Mouse (Mus musculus): ENCODE results near the gene Ccdc43. TPM values are rescaled to one million over a fixed set of nuclear protein-coding genes. Genes with fewer than 3 reads are reported as not detected.
"Not testable (repeated sequence)": the region's sequence is repeated elsewhere in the genome, so short reads cannot be mapped to it uniquely, and the experiment has no call there.

Ccdc43 gene
- polyA plus RNA-seq, 1 experiment from 2014 or later, result 45.9 TPM

DNA sequence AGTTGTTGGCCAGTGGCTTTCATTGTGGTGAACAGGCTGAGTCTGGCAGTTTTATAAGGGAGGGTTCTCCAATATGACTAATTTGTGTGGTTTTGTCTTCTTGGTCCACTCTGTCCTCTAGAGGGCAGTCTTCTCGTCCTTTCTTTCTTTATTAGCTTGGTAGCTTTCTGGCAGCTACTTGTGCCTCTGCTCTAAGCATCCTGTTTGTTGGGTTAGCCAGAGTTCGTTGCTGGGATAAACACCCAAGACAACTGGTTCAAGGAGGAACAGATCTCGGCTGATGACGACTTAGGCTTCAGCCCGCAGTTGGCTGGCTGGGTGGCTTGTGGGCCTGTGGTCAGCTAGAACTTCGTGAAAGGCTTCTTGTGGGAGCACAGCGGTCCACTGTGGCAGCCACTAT lies 31.0 kb upstream of the Ccdc43 start:
- H3K36me3 ChIP-seq, result no peaks in the 10 kb centered on the region
- no peak overlapping the region for H3K4me3 ChIP-seq
- no peak overlapping the region for H3K9ac ChIP-seq
- H3K27me3 ChIP-seq (replicated peaks), result no peaks in the 10 kb centered on the region
- WGBS, result 41% methylated on average over 7 of the region's 7 CpGs
- H3K4me1 ChIP-seq, result no peaks in the 10 kb centered on the region
- ATAC-seq (ENCODE audit: low FRiP score, low read depth), result no peak
- H3K27ac ChIP-seq, result no peak overlapping the region
- no peaks in the 10 kb centered on the region for H3K9me3 ChIP-seq
- no peak overlapping the region for H3K4me2 ChIP-seq (replicated peaks)

DNA sequence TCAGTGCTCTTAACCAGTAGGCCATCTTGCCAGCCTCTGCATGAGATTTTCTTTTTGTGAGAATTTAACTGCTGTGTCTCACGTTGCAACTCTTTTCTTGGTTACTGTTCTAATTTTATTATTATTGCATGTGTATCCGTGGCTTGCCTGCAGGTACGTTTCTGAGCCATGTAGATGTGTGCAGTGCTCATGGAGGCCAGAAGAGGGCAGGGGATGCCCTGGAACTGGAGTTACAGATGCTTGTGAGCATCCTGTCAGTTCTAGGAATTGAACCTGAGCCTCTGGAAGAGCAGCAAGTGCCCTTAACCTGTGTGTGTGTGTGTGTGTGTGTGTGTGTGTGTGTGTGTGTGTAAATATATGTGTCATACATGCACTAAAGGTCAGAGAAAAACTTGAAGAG lies 28.0 kb upstream of the Ccdc43 start:
- WGBS, result 36% methylated on average over 3 of the region's 3 CpGs
- ATAC-seq (ENCODE audit: low FRiP score, low read depth), result no peak

DNA sequence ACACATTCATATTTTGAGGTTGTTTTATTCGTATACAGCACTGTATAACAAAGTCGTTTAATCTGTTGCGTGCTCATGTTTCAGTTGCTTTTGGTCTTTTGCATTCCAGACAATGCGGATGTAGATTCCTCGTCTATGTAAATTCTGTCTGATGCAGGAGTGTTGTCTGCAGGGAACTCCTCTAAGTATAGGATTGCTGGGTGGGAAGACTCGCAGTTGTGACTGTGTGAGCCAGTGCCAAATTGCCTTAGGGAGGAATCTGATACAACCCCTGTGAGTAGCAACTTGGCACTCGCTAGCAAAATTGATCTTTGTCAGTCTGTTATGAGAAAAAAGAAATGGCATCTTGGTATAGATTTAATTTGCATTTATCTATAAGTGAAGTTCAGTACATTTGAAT lies 18.6 kb upstream of the Ccdc43 start:
- Histone ChIP-seq H3K36me3 (no peaks in the 10 kb centered on the region), H3K27ac (no peak overlapping the region), H3K4me2 (replicated peaks) (no peak overlapping the region), H3K4me1 (no peaks in the 10 kb centered on the region), H3K27me3 (replicated peaks) (0 out of 2 replicates have a peak, but pooled peaks cover 3% of the 10 kb centered on the region), H3K4me3 (no peak overlapping the region), H3K9ac (no peak overlapping the region), H3K9me3 (0 out of 2 replicates have a peak, but pooled peaks cover 4% of the 10 kb centered on the region)
- no peak for ATAC-seq (ENCODE audit: low FRiP score, low read depth)
- 80% methylated on average over 7 of the region's 7 CpGs for WGBS

More for the DNA sequence above, 28.0 kb upstream of the Ccdc43 start:
- no peaks in the 10 kb centered on the region for H3K36me3 ChIP-seq
- H3K4me3 ChIP-seq, result no peak overlapping the region
- no peak overlapping the region for H3K27ac ChIP-seq
- no peak overlapping the region for H3K4me2 ChIP-seq (replicated peaks)
- no peaks in the 10 kb centered on the region for H3K4me1 ChIP-seq
- H3K9ac ChIP-seq, result no peak overlapping the region
- no peaks in the 10 kb centered on the region for H3K9me3 ChIP-seq
- H3K27me3 ChIP-seq (replicated peaks), result no peaks in the 10 kb centered on the region

DNA sequence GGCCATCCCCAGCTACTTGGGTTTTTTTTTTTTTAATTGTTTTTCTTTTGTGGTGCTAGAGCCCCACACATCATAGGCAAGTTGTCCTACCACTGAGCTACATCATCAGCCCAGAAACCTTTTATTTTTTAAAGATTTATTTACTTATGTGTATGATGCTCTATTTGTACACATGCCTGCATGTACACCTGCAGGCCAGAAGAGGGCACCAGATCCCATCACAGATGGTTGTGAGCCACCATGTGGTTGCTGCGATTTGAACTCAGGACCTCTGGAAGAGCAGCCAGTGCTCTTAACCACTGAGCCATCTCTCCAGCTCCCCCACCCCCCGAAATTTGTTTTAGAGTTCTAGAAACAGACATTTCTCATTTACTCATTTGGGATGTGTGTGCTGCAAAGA lies 17.0 kb upstream of the Ccdc43 start:
- H3K9me3 ChIP-seq; H3K9ac ChIP-seq; H3K36me3 ChIP-seq; H3K27ac ChIP-seq; H3K27me3 ChIP-seq (replicated peaks); H3K4me1 ChIP-seq; H3K4me3 ChIP-seq; ATAC-seq (ENCODE audit: low FRiP score, low read depth); H3K4me2 ChIP-seq (replicated peaks): not testable (repeated sequence)
- WGBS, result 84% methylated on average over 2 of the region's 2 CpGs

DNA sequence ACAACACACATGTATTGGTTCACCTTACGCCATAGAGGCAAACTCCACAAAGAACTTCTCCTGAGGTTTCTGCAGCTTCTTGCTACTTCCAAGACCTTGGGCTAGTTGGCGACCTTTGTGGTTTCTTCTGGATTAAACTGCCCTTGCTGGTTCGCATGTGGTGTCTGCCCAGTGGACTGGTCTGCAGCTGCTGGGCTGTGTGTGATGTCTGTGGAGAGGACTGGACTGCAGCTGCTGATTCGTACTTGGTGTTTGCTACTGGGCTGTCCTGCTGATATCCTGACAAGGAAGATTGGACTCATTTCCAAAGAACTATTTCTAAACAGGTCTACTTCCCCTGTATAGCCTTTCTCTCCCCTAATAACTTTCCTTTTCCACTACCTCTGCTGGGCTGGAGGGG lies 14.8 kb upstream of the Ccdc43 start:
- H3K4me3 ChIP-seq, result no peak overlapping the region
- H3K9me3 ChIP-seq, result 0 out of 2 replicates have a peak, but pooled peaks cover 4% of the 10 kb centered on the region
- H3K27ac ChIP-seq, result no peak overlapping the region
- no peak overlapping the region for H3K4me2 ChIP-seq (replicated peaks)
- ATAC-seq (ENCODE audit: low FRiP score, low read depth), result no peak
- no peak overlapping the region for H3K9ac ChIP-seq
- 88% methylated on average over 4 of the region's 4 CpGs for WGBS
- H3K27me3 ChIP-seq (replicated peaks), result 0 out of 2 replicates have a peak, but pooled peaks cover 3% of the 10 kb centered on the region
- H3K36me3 ChIP-seq, result no peaks in the 10 kb centered on the region
- H3K4me1 ChIP-seq, result no peaks in the 10 kb centered on the region

DNA sequence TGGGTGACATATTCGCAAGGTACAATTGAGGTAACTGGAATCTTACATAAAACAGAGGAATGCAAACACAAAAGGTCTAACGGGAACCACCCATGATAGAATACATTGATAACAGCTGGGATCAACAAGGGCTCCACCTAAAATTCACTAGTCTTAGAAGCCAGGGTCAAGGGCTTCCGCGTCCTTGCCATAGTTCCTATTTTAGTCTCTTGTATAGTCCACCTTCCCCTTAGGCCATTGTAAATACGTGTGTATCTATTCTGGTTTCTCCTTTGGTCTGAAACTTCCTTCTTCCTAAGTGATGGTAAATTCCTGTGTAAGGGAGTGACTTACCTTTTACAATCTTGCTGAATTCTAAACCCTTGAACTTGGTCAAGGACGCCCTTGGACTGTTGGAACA lies 4.6 kb upstream of the Ccdc43 start:
- H3K9ac ChIP-seq; H3K4me1 ChIP-seq; H3K27me3 ChIP-seq (replicated peaks); H3K4me2 ChIP-seq (replicated peaks); ATAC-seq (ENCODE audit: low FRiP score, low read depth); H3K9me3 ChIP-seq; H3K4me3 ChIP-seq; H3K36me3 ChIP-seq; H3K27ac ChIP-seq: not testable (repeated sequence)
- WGBS, result 93% methylated on average over 6 of the region's 6 CpGs

DNA sequence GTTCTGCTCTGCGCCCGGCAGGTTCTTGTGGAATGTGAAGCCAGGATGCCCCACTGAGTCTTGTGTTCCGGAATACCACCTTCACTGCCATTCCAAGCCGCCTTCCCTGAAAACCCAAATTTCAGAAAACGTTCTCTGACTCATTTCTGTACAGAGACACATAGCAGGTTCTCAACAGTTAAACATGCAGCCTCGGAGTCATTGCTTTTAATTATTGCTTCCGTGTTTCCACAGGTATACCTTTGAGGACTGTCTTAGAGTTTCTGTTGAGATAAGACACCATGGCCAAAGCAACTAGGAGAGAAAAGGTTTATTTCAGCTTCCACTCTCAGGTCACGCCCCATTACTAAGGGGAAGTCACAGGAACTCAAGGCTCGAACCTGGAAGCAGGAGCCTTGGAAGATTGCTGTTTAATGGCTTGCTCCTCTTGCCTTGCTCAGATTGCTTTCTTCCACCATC lies 465 bp upstream of the Ccdc43 start:
- WGBS, result 23% methylated on average over 9 of the region's 9 CpGs
- Histone ChIP-seq H3K4me2 (replicated peaks) (peak overlapping the region; percentile 82), H3K4me3 (peak overlapping the region; percentile 73), H3K4me1 (peaks cover 8% of the 10 kb centered on the region), H3K9ac (peak overlapping the region; percentile 71), H3K9me3 (no peaks in the 10 kb centered on the region), H3K36me3 (no peaks in the 10 kb centered on the region), H3K27ac (no peak overlapping the region), H3K27me3 (replicated peaks) (no peaks in the 10 kb centered on the region)
- no peak for ATAC-seq (ENCODE audit: low FRiP score, low read depth)

DNA sequence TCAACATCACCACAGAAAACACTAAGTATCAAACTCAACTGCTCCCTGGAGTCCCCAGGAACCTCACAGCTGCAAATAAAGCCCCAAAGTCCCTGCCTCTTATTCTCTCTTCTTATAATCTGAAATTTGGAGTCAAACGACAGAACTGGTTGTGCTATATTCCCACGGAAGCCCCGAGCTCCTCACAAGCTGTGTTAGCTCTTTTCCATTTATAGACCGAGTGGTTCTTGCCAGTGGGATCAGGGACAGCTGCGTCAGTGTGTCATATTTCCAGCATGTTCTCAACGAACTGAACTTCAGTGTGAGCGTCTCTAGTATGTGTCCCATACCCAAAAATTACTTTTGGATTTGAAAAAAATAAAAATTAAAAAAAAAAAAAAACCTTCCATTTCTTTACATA lies 2.3 kb downstream of the Ccdc43 start:
- no peak for ATAC-seq (ENCODE audit: low FRiP score, low read depth)
- WGBS, result 95% methylated on average over 7 of the region's 7 CpGs

DNA sequence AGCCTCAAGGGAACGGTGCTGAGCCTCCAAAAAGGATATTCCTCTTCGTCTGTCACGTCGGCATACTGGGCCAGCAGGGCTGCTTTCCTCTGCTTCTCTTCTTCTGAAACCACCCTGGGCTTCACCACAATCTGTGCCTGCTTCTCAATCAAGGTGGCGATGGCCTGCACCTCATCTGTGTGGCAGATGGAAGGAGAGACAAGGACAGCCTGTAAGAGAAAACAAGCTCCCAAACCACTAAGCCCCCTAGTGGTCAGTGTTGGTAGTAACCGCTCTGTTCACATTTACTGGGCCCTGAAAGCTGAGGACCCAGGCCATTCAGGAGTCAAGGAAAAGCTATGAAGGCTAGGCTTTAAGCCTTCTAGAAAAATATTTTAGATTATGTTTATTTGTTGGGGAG lies 7.4 kb downstream of the Ccdc43 start:
- ATAC-seq (ENCODE audit: low FRiP score, low read depth), result no peak
- H3K4me3 ChIP-seq, result no peak overlapping the region
- no peaks in the 10 kb centered on the region for H3K9me3 ChIP-seq
- no peaks in the 10 kb centered on the region for H3K4me1 ChIP-seq
- H3K9ac ChIP-seq, result no peak overlapping the region
- WGBS, result 64% methylated on average over 6 of the region's 6 CpGs
- H3K27ac ChIP-seq, result no peak overlapping the region
- no peak overlapping the region for H3K4me2 ChIP-seq (replicated peaks)
- H3K36me3 ChIP-seq, result peaks cover 23% of the 10 kb centered on the region
- H3K27me3 ChIP-seq (replicated peaks), result no peaks in the 10 kb centered on the region

More for the DNA sequence above, 2.3 kb downstream of the Ccdc43 start:
- Histone ChIP-seq H3K27ac (no peak overlapping the region), H3K9ac (no peak overlapping the region), H3K27me3 (replicated peaks) (no peaks in the 10 kb centered on the region), H3K9me3 (no peaks in the 10 kb centered on the region), H3K4me1 (peaks cover 8% of the 10 kb centered on the region), H3K36me3 (peaks cover 3% of the 10 kb centered on the region), H3K4me3 (no peak overlapping the region), H3K4me2 (replicated peaks) (no peak overlapping the region)

DNA sequence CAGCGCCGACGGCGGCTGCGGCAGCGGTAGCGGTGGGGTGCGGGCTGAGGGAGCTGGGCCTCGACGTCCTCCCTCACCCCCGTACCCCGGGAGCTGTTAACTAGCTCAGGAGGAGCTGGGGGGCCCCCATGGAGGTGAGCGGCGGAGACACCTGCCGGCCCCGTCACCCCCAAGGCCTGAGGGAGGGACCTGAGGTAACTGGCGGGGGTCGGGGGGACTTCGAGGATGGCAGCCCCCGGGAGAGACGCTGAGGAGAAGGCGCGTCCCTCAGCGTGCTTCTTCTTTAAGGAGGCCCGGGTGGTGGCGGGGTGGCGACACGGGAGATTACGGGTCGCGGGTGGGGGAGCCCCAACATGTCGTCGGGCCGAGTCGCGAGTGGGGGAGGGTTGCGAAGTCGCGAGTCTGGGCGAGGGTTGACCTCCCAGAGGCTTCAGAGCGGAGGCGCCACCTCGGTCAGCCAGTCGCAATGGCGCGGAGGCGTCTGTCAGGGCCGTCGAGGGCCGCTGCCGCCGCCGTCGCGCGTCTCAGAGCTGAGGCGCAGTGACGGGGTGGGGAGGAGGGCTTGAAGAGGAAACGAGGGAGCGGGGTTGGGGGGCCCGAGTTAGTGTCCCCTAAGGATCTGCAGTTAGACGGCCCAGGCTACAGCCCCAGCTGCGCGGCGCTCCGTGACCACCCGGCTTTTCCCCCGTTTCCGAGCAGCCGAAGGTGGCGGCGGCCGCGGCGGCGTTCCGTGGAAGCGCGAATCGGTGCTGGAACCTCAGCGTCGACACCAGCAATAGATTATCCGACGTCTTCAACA lies 31.7 kb downstream of the Ccdc43 start:
- H3K36me3 ChIP-seq, result no peaks in the 10 kb centered on the region
- H3K27me3 ChIP-seq (replicated peaks), result peaks cover 24% of the 10 kb centered on the region
- H3K9ac ChIP-seq, result no peak overlapping the region
- WGBS, result 47% methylated on average over 84 of the region's 84 CpGs
- H3K4me2 ChIP-seq (replicated peaks), result peak overlapping the region; percentile 36
- H3K4me1 ChIP-seq, result no peaks in the 10 kb centered on the region
- no peak overlapping the region for H3K27ac ChIP-seq
- H3K4me3 ChIP-seq, result 0 out of 2 replicates have a peak overlapping the region, but pooled peaks have one; percentile 2
- peaks cover 10% of the 10 kb centered on the region for H3K9me3 ChIP-seq
- ATAC-seq (ENCODE audit: low FRiP score, low read depth), result no peak

DNA sequence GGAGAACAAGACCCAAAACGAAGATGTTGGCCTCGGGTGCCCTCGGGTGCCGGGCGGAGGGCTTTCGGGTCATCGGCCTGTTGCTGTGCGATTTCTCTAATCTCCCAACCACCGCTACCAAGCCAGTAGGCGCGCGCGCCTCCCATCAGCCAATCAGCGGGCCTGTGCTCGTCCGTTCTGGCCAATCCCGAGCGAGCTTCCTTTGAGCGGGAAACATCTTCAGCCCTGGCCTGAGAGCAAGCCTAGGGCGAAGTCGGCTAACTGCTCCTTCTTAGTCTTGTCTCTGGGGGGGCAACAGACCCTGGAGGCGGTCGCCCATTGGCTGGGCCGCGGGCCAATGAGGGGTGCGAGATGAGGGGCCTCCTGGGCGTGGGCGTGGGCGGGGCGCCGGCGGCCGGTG lies 32.4 kb downstream of the Ccdc43 start:
- peaks cover 10% of the 10 kb centered on the region for H3K9me3 ChIP-seq
- no peak overlapping the region for H3K27ac ChIP-seq
- H3K9ac ChIP-seq, result no peak overlapping the region
- WGBS, result 53% methylated on average over 33 of the region's 33 CpGs
- no peaks in the 10 kb centered on the region for H3K36me3 ChIP-seq
- no peak for ATAC-seq (ENCODE audit: low FRiP score, low read depth)
- H3K4me1 ChIP-seq, result no peaks in the 10 kb centered on the region
- H3K27me3 ChIP-seq (replicated peaks), result peaks cover 24% of the 10 kb centered on the region
- peak overlapping the region; percentile 36 for H3K4me2 ChIP-seq (replicated peaks)
- H3K4me3 ChIP-seq, result 0 out of 2 replicates have a peak overlapping the region, but pooled peaks have one; percentile 5

DNA sequence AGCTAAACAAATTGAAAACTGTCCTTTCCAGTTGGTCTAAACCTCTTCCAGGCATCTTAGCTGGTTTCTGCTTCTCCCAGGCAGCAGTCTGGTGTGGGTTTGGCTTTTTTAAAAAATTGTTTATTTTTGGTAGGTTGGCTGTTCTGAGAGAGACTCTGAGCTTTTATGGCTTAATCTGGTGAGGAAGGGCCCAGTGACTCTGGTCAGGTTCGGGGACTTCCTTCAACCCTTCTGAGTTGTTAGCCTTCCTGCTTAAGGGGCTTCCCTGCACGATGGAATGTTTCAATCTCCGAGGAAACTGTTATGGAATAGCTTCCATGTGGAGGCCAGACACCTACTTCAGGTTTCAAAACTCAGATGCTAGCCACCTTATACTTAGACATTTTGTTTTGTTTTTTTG lies 34.2 kb downstream of the Ccdc43 start, which contains the start of gene Meioc:
TSS of gene Meioc (plus strand) at position 301 of the 400 bp plus-strand sequence.
- Histone ChIP-seq H3K36me3 (no peaks in the 10 kb centered on the region), H3K27ac (no peak within 1 kb of the TSS), H3K4me3 (no peak within 1 kb of the TSS), H3K9me3 (peaks cover 10% of the 10 kb centered on the region), H3K9ac (no peak within 1 kb of the TSS), H3K27me3 (replicated peaks) (peaks cover 24% of the 10 kb centered on the region), H3K4me2 (replicated peaks) (no peak within 1 kb of the TSS), H3K4me1 (no peaks in the 10 kb centered on the region)
- no peak for ATAC-seq (ENCODE audit: low FRiP score, low read depth)
- 84% methylated on average over 3 of the region's 3 CpGs for whole genome bisulfite sequencing

DNA sequence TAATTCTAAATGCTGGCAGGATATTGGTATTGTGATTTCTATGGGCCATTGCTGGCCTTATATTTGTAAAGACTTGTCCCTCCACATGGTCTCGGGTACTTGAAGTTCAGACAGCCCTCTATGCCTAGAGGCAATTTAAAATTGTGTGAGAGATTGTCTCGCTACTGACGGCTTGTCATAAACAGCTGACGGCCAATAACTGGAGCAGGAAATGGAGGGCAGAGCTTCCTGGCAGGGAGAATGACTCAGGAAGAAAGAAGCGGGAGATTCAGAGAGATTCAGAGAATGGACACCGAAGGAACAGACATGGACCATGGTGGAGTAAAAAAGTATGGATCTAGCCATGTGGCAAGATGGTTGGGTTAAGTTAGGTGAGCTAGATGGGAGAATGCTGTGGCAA lies 40.7 kb downstream of the Ccdc43 start:
- Histone ChIP-seq H3K9ac (no peak overlapping the region), H3K27ac (no peak overlapping the region), H3K4me3 (no peak overlapping the region), H3K4me1 (no peaks in the 10 kb centered on the region), H3K4me2 (replicated peaks) (no peak overlapping the region), H3K9me3 (no peaks in the 10 kb centered on the region), H3K36me3 (no peaks in the 10 kb centered on the region), H3K27me3 (replicated peaks) (no peaks in the 10 kb centered on the region)
- ATAC-seq (ENCODE audit: low FRiP score, low read depth), result no peak
- 66% methylated on average over 6 of the region's 6 CpGs for WGBS

Data from neural tube, embryonic 12.5 days (tissue).